Mouse (Mus musculus) testis, adult 2 months (tissue): Measurements from ENCODE around the gene Hsp90ab1.

Source experiments
- CTCF ChIP-seq: fragments of 200-500 bp; IDR thresholded peaks from 2 replicates; pipeline ENCODE4 v1.5.1; 2012; ENCODE audit warnings: low read depth, mild to moderate bottlenecking, inconsistent platforms, low read length, moderate library complexity; ENCODE audit not compliant: control insufficient read depth, insufficient read depth, insufficient replicate concordance
- POLR2A ChIP-seq: fragments of 200-500 bp; IDR thresholded peaks from 2 replicates; pipeline ENCODE4 v1.6.1; 2012; ENCODE audit warnings: low read depth, mild to moderate bottlenecking, inconsistent platforms, low read length, moderate library complexity; ENCODE audit not compliant: control insufficient read depth

DNA sequence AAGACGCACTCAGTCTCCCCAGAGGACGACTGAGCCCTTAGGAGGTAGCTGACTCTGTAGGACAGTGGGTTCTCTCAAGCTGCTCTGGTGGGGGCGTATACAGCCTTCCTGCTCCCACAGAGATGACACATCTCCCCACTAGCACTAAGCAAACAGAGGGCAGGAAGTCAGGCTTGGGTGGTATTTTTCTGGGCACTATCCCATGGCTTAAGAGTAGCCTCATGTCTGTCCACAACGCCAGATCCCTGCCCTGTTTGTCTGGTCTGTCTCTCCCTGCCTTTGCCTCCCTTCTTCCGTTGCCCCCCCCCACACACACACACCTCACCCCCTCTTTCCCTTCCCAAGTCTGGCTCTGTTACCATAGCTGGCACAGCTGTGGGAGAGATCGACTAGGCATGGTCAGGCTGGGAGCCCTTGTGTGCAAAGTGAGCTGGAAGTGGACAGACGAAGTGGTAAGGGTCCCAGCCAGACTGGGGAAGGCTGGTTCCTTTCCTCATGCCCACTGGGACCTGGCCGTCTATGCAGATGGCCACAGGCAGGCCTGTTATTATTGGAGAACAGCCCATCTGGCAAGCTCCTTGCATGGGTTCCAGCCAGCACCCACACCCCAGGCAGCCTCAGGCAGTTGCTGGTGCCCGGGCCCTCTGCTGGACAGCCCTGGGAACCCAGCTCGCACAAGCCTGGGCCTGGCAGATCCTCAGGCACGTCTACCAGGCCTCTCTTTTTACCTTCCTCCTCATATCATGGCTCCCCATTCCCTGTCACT, 23.7 kb upstream of the Hsp90ab1 start:
- TF ChIP-seq CTCF (peak; percentile 45; the same call in 1 of the 2 replicates), POLR2A (no peak)
